Mouse (Mus musculus) right cerebral cortex, postnatal 36 days (tissue): ENCODE results near the gene Svop.

ENCODE experiments used
- DNase-seq, 2 experiments: peaks; one replicate each; pipeline ENCODE4 v3.0.0; 2022; ENCODE audit warnings: low spot score in 2 of 2, mixed read lengths in 1 of 2

Gene Svop

GRCm38 (mm10) chr5:113996458-113996857 is 94.9 kb downstream of the Svop start:
- DNase-seq: no peak

GRCm38 (mm10) chr5:113993487-113994465 is 97.6 kb downstream of the Svop start, which contains the start of gene Ssh1:
Ssh1 (minus strand) TSS chr5:113993894.
- DNase-seq: peak; percentile 64 to 77

- DNase-seq: peak in 1 of 2 experiments; percentile 32
Measured at GRCm38 (mm10) chr5:113993031-113993486, 98.3 kb downstream of the Svop start.

DNA sequence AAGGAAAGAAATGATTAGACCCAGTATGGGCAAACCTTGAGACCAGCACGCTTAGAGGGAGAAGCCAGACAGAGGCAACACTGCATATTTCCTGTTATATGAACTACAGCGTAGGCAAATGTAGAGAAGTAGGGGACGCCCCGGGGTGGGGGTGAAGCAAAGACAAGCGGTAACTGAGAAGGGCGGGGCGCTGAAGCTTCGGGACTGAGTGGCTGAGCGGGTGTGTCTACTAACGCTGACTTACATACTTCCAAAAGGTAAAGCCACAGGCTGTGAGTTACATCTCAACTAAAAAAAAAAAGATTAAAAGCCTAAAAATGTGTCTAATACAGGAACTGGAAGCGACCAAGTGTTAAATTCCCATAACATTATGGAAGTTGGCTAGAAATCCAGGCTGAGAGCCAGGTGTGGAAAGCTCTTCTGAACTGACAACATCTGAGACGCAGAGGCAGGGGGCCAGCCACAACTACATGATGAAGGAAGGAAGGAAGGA is 99.0 kb downstream of the Svop start:
- DNase-seq: no peak

- no peak for DNase-seq
Measured at GRCm38 (mm10) chr5:113991141-113991540, 100.2 kb downstream of the Svop start.

DNA sequence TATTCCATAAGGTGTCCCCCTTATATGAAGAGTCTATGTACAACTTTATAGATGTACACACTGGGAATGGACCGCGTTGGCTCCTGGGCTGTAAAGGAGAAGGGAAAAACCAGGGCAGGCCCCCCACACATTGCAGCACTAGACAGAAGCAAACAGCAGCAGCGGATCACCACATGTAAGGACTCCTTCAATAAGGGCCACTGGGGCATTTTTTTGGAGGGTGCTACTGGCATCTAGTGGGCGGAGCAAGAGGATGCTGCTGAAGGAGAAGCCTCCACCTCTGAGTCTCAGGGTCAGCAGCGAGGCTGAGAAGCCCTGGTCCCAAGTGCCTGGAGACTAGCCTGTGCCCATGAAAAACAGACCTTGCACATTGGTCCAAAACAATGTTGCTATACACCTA is 100.8 kb downstream of the Svop start:
- DNase-seq: no peak

- no peak for DNase-seq
Measured at GRCm38 (mm10) chr5:113989437-113990024, 101.8 kb downstream of the Svop start.

DNA sequence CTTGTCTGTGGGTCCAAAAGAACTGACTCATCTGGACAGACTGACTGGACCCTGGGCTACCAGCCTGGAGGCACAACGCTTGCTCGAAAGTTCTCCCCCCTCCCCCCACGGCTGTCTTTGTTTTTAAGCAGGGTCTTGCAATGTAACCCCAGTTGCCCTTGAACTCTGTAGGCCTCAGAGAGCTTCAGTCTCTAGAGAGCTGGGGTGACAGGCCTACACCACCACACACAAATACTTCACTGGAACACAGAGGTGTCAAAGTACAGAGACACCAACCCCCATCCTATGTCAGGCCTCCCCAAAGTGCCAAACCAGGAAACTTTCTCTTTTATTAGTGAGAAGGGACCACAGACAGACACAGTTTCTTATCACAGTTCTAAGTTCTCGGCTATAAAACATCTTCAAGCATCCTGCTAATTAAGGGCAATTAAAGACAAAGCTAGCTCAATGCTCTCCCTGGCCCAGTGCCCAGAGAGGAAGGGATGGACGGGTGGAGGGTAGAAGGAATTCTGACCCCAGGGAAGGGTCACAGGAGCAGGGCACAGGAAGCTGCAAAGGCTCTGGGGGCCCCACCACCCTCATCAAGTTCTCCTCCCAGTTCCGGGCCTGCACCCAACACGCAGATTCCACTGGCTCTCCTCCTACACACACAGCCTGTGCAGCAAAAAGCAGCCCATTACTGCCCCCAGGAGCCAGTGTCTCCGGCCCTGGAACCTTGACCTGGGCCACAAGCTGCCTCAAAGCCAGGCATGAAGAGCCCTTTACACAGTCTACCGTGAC is 105.0 kb downstream of the Svop start:
- no peak for DNase-seq

DNA sequence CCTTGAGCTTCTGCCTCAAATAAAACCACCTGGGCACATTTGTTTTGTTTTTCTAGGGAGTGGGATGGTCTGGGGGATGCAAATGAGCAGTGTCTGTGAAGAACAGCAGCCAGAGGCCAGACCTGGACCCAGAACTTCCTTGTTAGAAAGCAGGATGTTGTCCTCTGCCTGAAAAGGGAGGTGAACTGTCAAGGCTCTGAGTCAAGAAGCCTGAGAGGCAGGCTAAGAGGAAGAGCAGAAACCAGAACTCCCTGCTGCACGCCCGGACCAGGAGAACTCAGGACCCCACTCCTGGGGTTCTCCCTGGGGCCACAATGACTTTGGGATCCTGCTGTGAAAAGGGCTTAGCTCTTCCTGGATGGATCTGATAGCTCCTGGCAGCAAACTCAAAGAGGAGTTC is 105.6 kb downstream of the Svop start:
- DNase-seq: no peak

DNA sequence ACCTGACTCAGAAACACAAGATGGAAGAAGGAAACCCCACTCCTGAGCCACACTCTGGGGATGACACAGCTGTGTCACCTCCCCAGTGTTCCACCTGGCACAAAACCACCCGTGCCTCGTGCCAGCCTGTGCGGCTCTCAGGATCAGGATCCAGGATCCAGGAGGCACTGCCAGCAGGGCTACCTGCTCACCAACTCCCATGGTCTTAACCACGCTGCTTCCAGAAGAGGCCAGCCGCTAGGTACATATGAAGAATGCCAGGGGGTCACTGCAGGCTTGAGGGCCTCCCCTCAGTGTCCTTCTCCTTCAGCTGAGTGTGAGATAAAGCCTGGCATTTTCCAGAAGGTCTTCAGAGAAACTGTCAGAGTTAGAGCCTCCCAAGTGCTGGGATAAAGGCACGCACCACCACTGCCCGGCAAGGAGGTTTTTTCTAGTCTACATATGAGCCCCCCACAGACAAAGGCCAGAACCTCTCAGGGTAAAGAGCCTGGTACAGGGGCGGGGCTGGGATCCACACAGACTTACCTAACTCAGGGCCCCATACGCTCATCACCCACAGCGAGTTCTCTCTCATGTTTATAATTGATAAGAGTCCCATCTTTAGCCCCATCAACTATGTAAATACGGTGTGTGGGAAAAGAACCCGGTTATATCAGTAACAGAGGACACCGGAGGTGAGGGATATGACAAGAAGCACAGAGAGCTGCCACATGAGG is 107.2 kb downstream of the Svop start:
- no peak for DNase-seq

- DNase-seq: no peak
Measured at GRCm38 (mm10) chr5:113983541-113983940, 107.8 kb downstream of the Svop start.

GRCm38 (mm10) chr5:113981843-113982242 is 109.5 kb downstream of the Svop start:
- DNase-seq: no peak

DNA sequence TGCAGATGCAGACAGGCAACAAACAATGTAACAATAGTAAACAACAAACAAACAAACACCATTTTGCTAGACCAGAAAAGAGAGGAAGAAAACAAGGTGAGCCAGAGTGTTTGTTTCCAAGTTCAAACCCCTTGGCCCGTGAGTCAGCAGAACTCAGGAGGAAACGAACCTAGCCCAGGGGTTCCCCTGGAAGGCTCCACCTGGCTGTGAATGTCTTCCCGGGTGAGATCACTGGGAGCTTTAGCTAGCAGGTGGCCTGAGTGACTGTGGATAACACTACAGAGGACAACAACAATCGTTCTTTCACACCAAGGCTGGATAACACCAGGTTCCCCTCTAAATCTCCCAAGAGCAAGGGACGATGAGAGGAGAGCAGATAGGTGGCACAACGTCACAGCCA is 110.2 kb downstream of the Svop start:
- DNase-seq: no peak

- DNase-seq: no peak
Measured at GRCm38 (mm10) chr5:113980511-113980910, 110.9 kb downstream of the Svop start.

DNA sequence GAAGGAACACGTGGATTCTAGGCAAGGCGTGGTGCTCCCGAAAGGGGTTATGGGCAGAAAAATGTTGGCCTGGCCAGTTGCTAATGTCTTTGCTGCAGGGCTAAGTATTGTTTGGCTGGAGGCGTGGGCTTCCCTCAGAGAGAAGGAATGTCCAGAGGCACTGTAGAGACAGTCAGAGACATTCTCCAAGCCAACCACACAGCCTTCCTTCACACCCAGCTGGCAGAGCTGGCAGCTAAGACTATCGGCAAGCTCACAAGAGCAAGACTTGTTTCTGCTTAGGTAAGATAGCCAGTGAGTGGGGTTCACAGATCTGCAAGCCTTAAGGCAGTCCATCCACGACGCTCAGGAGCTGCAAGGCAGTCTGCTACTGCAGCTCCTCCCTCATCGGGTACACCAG is 114.1 kb downstream of the Svop start:
- DNase-seq: no peak
